Mouse (Mus musculus) liver, embryonic 14.5 days (tissue): ENCODE measurements around the gene Slc7a10. TPM values are rescaled to one million over a fixed set of nuclear protein-coding genes. Genes with fewer than 3 reads are reported as not detected.
"Not testable (repeated sequence)": the region's sequence is repeated elsewhere in the genome, so short reads cannot be mapped to it uniquely, and the experiment has no call there.

Source experiments
- ATAC-seq: fragments of 200-750 bp; cut with Nextera tagmentation; 2 replicates; pipeline ENCODE4 v1.8.0; 2017; ENCODE audit warnings: moderate number of reproducible peaks, mild to moderate bottlenecking, moderate library complexity; ENCODE audit not compliant: insufficient read depth
- DNase-seq, 3 experiments: peaks; one replicate each; pipeline ENCODE4 v3.0.0-alpha.2; 2012 to 2013; ENCODE audit warnings: low read depth in 3 of 3, low spot score in 3 of 3
- H3K27ac ChIP-seq: fragments of 300-500 bp; sonication (generic); 2 replicates; pipeline ENCODE4 v1.5.1; 2014; ENCODE audit warnings: moderate library complexity, mild to moderate bottlenecking, control low read depth, inconsistent platforms
- H3K27me3 ChIP-seq: fragments of 300-500 bp; sonication (generic); 2 replicates; pipeline ENCODE4 v1.6.1; 2014; ENCODE audit warnings: mild to moderate bottlenecking, low read length, moderate library complexity; ENCODE audit not compliant: control insufficient read depth, insufficient read depth
- H3K36me3 ChIP-seq: fragments of 300-500 bp; sonication (generic); replicated peaks from 2 replicates; pipeline ENCODE4 v1.6.1; 2014; ENCODE audit warnings: low read depth; ENCODE audit not compliant: control insufficient read depth, insufficient read depth
- H3K4me1 ChIP-seq, 2 experiments: fragments of 200-500 bp in 1 of 2; fragments of 300-500 bp in 1 of 2; sonication (generic) in 1 of 2; replicated peaks; 2 replicates each; pipeline ENCODE4 v1.6.1; 2012 to 2014; ENCODE audit warnings: antibody characterized with exemption in 1 of 2, inconsistent platforms in 1 of 2, low read length in 1 of 2; ENCODE audit not compliant: control insufficient read depth in 2 of 2, insufficient read depth in 2 of 2
- H3K4me2 ChIP-seq: fragments of 300-500 bp; sonication (generic); 2 replicates; pipeline ENCODE4 v1.6.1; 2014; ENCODE audit warnings: low read depth, mild to moderate bottlenecking, control low read depth, moderate library complexity
- H3K4me3 ChIP-seq, 2 experiments: fragments of 200-500 bp in 1 of 2; fragments of 300-500 bp in 1 of 2; sonication (generic) in 1 of 2; 2 replicates each; pipeline ENCODE4 v1.5.1; 2012 to 2014; ENCODE audit warnings: low read depth in 2 of 2, low read length in 2 of 2, mild to moderate bottlenecking in 2 of 2, control low read depth in 1 of 2, inconsistent platforms in 1 of 2, moderate library complexity in 1 of 2; ENCODE audit not compliant: insufficient read depth in 1 of 2
- H3K9ac ChIP-seq: fragments of 300-500 bp; sonication (generic); replicated peaks from 2 replicates; pipeline ENCODE4 v1.6.1; 2014; ENCODE audit warnings: mild to moderate bottlenecking, control low read depth, moderate library complexity
- H3K9me3 ChIP-seq: fragments of 300-500 bp; sonication (generic); 2 replicates; pipeline ENCODE4 v1.6.1; 2016; ENCODE audit warnings: low read length, mixed read lengths; ENCODE audit not compliant: control insufficient read depth
- CTCF ChIP-seq: IDR thresholded peaks from 2 replicates; pipeline ENCODE4 v1.5.1; 2016; ENCODE audit warnings: antibody characterized with exemption, low read depth, control low read depth
- EP300 ChIP-seq: IDR thresholded peaks from 2 replicates; pipeline ENCODE4 v1.6.1; 2016; ENCODE audit warnings: antibody characterized with exemption, low read depth
- WGBS: fragments of 180-500 bp; shearing (Covaris S2); extraction: QIAGEN DNeasy Blood & Tissue Kit; methylation state at CpG from one replicate; pipeline ENCODE4 v1.1.7; 2014; ENCODE audit not compliant: insufficient replicate concordance; 5-methylcytosine and 5-hydroxymethylcytosine counted together
- polyA plus RNA-seq, 2 experiments: library from polyadenylated mRNA; depleted of rRNA in 1 of 2; stranded (reverse) in 1 of 2; unstranded in 1 of 2; fragments of >200 nt; fragmentation: Nextera tagmentation in 1 of 2; extraction: Ambion mirVana in 1 of 2; gene quantifications; 2 replicates each; pipeline versions ENCODE4 v1.2.1 to v1.2.3; 2012 to 2014

Slc7a10 gene
- polyA plus RNA-seq, 2 experiments: 0.22 to 0.29 TPM

- H3K27me3 ChIP-seq: no peaks in the 10 kb centered on the region
- DNase-seq (peak; percentile 81 to 86 (median 86)), ATAC-seq (peak; percentile 91)
- H3K36me3 ChIP-seq: no peaks in the 10 kb centered on the region
- peaks cover 3 to 10% of the 10 kb centered on the region in 2 experiments; a peak in 3 of 4 replicates for H3K4me1 ChIP-seq
- no peaks in the 10 kb centered on the region; the same call in 1 of the 2 replicates for H3K9me3 ChIP-seq
- TF ChIP-seq EP300: no peak
- TF ChIP-seq CTCF: no peak
- H3K4me3 ChIP-seq: peak overlapping the region; percentile 74 to 96
- peak overlapping the region; percentile 74 for H3K9ac ChIP-seq
- WGBS: under 1% methylated on average over 45 of the region's 45 CpGs
- peak overlapping the region; percentile 44; the same call in 1 of the 2 replicates for H3K27ac ChIP-seq
- H3K4me2 ChIP-seq: peak overlapping the region; percentile 89
Observed at GRCm38 (mm10) chr7:35234361-35235245, 48.4 kb downstream of the Slc7a10 start.

GRCm38 (mm10) chr7:35235308-35235707 lies 49.1 kb downstream of the Slc7a10 start:
- H3K9ac ChIP-seq: peak overlapping the region; percentile 5; the same call in 1 of the 2 replicates
- ATAC-seq (no peak; the same call in 1 of the 2 replicates), DNase-seq (peak; percentile 57 to 62 (median 61))
- H3K4me3 ChIP-seq: peak overlapping the region; percentile 46 to 62
- no peak overlapping the region for H3K27ac ChIP-seq
- H3K27me3 ChIP-seq: no peaks in the 10 kb centered on the region
- 21% methylated on average over 9 of the region's 9 CpGs for WGBS
- peak overlapping the region; percentile 89 for H3K4me2 ChIP-seq
- no peaks in the 10 kb centered on the region; the same call in 1 of the 2 replicates for H3K9me3 ChIP-seq
- no peaks in the 10 kb centered on the region for H3K36me3 ChIP-seq
- H3K4me1 ChIP-seq: peaks cover 3 to 10% of the 10 kb centered on the region in 2 experiments; a peak in 3 of 4 replicates
- no peak for TF ChIP-seq CTCF
- no peak for TF ChIP-seq EP300

- not testable (repeated sequence) for H3K9ac ChIP-seq, DNase-seq, H3K4me2 ChIP-seq, H3K4me3 ChIP-seq, H3K4me1 ChIP-seq, H3K27ac ChIP-seq, H3K9me3 ChIP-seq, ATAC-seq, H3K27me3 ChIP-seq, H3K36me3 ChIP-seq
- 46% methylated on average over 2 of the region's 3 CpGs for WGBS
Observed at GRCm38 (mm10) chr7:35237935-35238334, 51.8 kb downstream of the Slc7a10 start.

Other genes with a start within 250 kb of the Slc7a10 start
- gene Cebpg, start 129.8 kb upstream of the Slc7a10 start, polyA plus RNA-seq (2012; rRNA removed): 4.7 and 9.2 TPM in 2 replicates
- 14.5 and 14.7 TPM in 2 replicates for gene Cebpg, start 129.8 kb upstream of the Slc7a10 start, polyA plus RNA-seq (2014; fragmentation: Nextera tagmentation; extraction: Ambion mirVana)
- gene Cebpa, start 67.1 kb upstream of the Slc7a10 start, polyA plus RNA-seq (2012; rRNA removed): 15.0 and 18.2 TPM in 2 replicates
- gene Cebpa, start 67.1 kb upstream of the Slc7a10 start, polyA plus RNA-seq (2014; fragmentation: Nextera tagmentation; extraction: Ambion mirVana): 6.5 and 7.1 TPM in 2 replicates
- gene Lrp3, start 29.1 kb downstream of the Slc7a10 start, polyA plus RNA-seq (2012; rRNA removed): 0.66 and 1.00 TPM in 2 replicates
- gene Lrp3, start 29.1 kb downstream of the Slc7a10 start, polyA plus RNA-seq (2014; fragmentation: Nextera tagmentation; extraction: Ambion mirVana): 0.19 and 0.37 TPM in 2 replicates
- 2.3 and 3.7 TPM in 2 replicates for gene Gpatch1, start 132.1 kb downstream of the Slc7a10 start, polyA plus RNA-seq (2012; rRNA removed)
- gene Gpatch1, start 132.1 kb downstream of the Slc7a10 start, polyA plus RNA-seq (2014; fragmentation: Nextera tagmentation; extraction: Ambion mirVana): 5.4 and 6.6 TPM in 2 replicates
- gene Rhpn2, start 147.8 kb downstream of the Slc7a10 start, polyA plus RNA-seq (2012; rRNA removed): 2.7 and 3.0 TPM in 2 replicates
- gene Rhpn2, start 147.8 kb downstream of the Slc7a10 start, polyA plus RNA-seq (2014; fragmentation: Nextera tagmentation; extraction: Ambion mirVana): 2.8 and 4.1 TPM in 2 replicates
- gene Faap24, start 210.5 kb downstream of the Slc7a10 start, polyA plus RNA-seq (2012; rRNA removed): 6.6 and 8.1 TPM in 2 replicates
- gene Faap24, start 210.5 kb downstream of the Slc7a10 start, polyA plus RNA-seq (2014; fragmentation: Nextera tagmentation; extraction: Ambion mirVana): 19.1 and 19.9 TPM in 2 replicates
- 6.2 and 11.6 TPM in 2 replicates for gene Cep89, start 210.7 kb downstream of the Slc7a10 start, polyA plus RNA-seq (2012; rRNA removed)
- 14.5 and 14.7 TPM in 2 replicates for gene Cep89, start 210.7 kb downstream of the Slc7a10 start, polyA plus RNA-seq (2014; fragmentation: Nextera tagmentation; extraction: Ambion mirVana)